Mouse (Mus musculus) cerebellum, adult 2 months (tissue): ENCODE measurements at regions not wholly inside any gene's neighbourhood (a gene's known extent, or its start where the extent isn't known, plus 50 kb on each side); places are given as distances from the start of the nearest gene placed in this dataset.

Experiments
- CTCF ChIP-seq: fragments of 200-500 bp; IDR thresholded peaks from 2 replicates; pipeline ENCODE4 v1.5.1; 2011; ENCODE audit warnings: low read depth, mild to moderate bottlenecking, control low read depth, low read length, moderate library complexity, borderline replicate concordance; ENCODE audit not compliant: insufficient read depth
- POLR2A ChIP-seq: fragments of 200-500 bp; IDR thresholded peaks from 2 replicates; pipeline ENCODE4 v1.6.1; 2011; ENCODE audit warnings: low read length, control low read depth, borderline replicate concordance; ENCODE audit not compliant: insufficient read depth

DNA sequence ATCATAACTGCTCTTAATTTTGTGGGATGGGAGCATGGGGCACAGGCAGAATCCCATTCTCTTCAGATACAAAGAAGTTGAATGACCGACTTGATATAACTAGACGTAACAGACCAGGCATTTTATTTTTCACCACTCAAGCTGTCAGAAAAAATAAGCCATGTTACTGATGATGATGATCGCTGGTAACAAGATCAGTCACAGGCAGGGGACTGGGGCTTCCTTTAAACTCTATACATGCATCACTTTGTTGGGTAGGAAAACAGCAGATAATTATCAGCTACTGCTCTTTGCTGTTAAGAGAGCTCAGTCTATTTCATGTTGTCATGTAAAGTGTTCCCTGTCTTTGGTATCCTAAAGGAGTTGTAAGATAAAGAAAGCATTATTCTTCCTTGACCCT is 59.0 kb upstream of the Nectin3 start:
- TF ChIP-seq POLR2A (no peak), CTCF (no peak)
